In genomic region chr17:64502376-64502775, GRCm38 (mm10) we compare ENCODE assay signal across 19 mouse cellular contexts.
"Had no signal": no experiment of that assay in that cellular context is flagged by ENCODE, and none has a peak within 500 bp of the region (broad histone marks: within the 10 kb centered on the region; RNA-seq: fewer than 3 reads in every experiment).

No protein-coding gene starts in this region.

- H3K27ac ChIP-seq: midbrain, embryonic 10.5 days; midbrain, embryonic 12.5 days; neural tube, embryonic 13.5 days; neural tube, embryonic 15.5 days had no signal

- H3K36me3 ChIP-seq: midbrain, embryonic 10.5 days; midbrain, embryonic 12.5 days; neural tube, embryonic 13.5 days; neural tube, embryonic 15.5 days had no signal

- DNase-seq: lung, adult 18-20 months; lung, embryonic 14.5 days; lung, postnatal 10 days; lung, postnatal 4 days; midbrain, embryonic 14.5 days; retina, postnatal 1 day; right cerebral cortex, adult 18-20 months; right cerebral cortex, postnatal 25 days; right cerebral cortex, postnatal 4 days; spleen, adult 18-20 months; thymus, adult 18-20 months; thymus, postnatal 14 days; thymus, postnatal 36 days had no signal

- H3K4me2 ChIP-seq: lung, embryonic 14.5 days; midbrain, embryonic 12.5 days; neural tube, embryonic 13.5 days; neural tube, embryonic 15.5 days had no signal

- H3K27me3 ChIP-seq: midbrain, embryonic 12.5 days; neural tube, embryonic 13.5 days; neural tube, embryonic 15.5 days had no signal

- ATAC-seq: midbrain, embryonic 16.5 days had no signal

- H3K9ac ChIP-seq: lung, embryonic 14.5 days; midbrain, embryonic 12.5 days; neural tube, embryonic 13.5 days; neural tube, embryonic 15.5 days had no signal

- H3K4me3 ChIP-seq: midbrain, embryonic 10.5 days; midbrain, embryonic 12.5 days; myocyte; neural tube, embryonic 13.5 days; neural tube, embryonic 15.5 days had no signal

- H3K4me1 ChIP-seq: midbrain, embryonic 10.5 days; midbrain, embryonic 12.5 days; neural tube, embryonic 15.5 days had no signal

- H3K9me3 ChIP-seq: midbrain, embryonic 10.5 days; midbrain, embryonic 12.5 days; neural tube, embryonic 13.5 days; neural tube, embryonic 15.5 days had no signal
